24 mouse cellular contexts compared by ENCODE assay signal in the genomic region with DNA sequence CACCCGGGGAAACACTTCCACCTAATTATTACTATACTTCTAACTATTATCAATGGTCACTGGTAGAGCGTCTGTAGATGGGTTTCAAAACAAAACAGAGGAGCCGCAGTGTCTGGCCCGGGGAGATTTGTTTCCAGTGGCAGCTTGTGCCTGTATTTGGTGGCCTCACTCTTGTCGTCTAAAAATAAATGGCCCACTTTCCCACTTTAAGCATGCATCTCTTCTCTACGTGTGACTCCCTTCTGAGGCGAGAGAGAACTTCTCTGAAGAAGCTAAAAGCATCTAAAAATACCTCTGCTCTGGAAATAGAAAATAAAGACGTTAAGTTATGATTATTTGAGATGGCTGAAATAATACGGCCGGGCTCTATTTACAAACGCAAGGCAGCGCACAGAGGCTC.
A peak's percentile ranks its signal among the peaks of the same experiment; 100 is the strongest.
DNase-seq lines count a peak whose midpoint lies in the region; ATAC-seq and TF ChIP-seq lines count a peak whose summit lies in the region.
"Had no signal": no experiment of that assay in that cellular context is flagged by ENCODE, and none has a peak within 500 bp of the region (broad histone marks: within the 10 kb centered on the region; RNA-seq: fewer than 3 reads in every experiment).

No protein-coding gene starts in this region.

- H3K36me3 ChIP-seq in heart, embryonic 14.5 days (ENCODE audit: control insufficient read depth, insufficient read depth, low read length), result no peaks in the 10 kb centered on the region
- no peaks in the 10 kb centered on the region for H3K36me3 ChIP-seq in thymus, adult 2 months (ENCODE audit: control insufficient read depth, insufficient read depth, low read length)
- H3K36me3 ChIP-seq: embryonic facial prominence, embryonic 12.5 days; forebrain, embryonic 15.5 days; kidney, embryonic 15.5 days; limb, embryonic 13.5 days; liver, embryonic 13.5 days had no signal

- DNase-seq in frontal cortex, postnatal 36 days (ENCODE audit: low spot score in 2 of 2), result no peak
- no peak for DNase-seq in left cerebral cortex, adult 2 months (ENCODE audit: extremely low spot score in 1 of 2, low spot score in 2 of 2)
- DNase-seq in left cerebral cortex, adult 11 months (ENCODE audit: low spot score), result no peak
- peak; percentile 58 for DNase-seq in telencephalon, adult 2 months (ENCODE audit: low read depth, low spot score)
- DNase-seq in thymus, adult 2 months, result no peak
- DNase-seq: adrenal gland, adult 8-10 months; cerebellum, adult 9-10 months; kidney, postnatal 4 days; layer of hippocampus, adult 9-11 months; liver, embryonic 13.5 days; lung, embryonic 14.5 days; lung, postnatal 36 days; right cerebral cortex, postnatal 25 days had no signal

- WGBS in heart, embryonic 14.5 days, result 32% methylated on average over 12 of the region's 12 CpGs
- 91% methylated on average over 12 of the region's 12 CpGs for WGBS in thymus, adult 2 months

- no peak for TF ChIP-seq CTCF in left cerebral cortex, adult 2 months (IDR thresholded peaks at IDR 0.05)
- no peak for TF ChIP-seq CTCF in thymus, adult 2 months (IDR thresholded peaks at IDR 0.05; ENCODE audit: borderline replicate concordance, control insufficient read depth, extremely low read depth, insufficient read depth, low read length, poor library complexity)

- TF ChIP-seq POLR2A in thymus, adult 2 months (IDR thresholded peaks at IDR 0.05; ENCODE audit: control insufficient read depth, extremely low read depth, insufficient read depth, low read length, poor library complexity), result no peak

- ATAC-seq in frontal cortex, adult (ENCODE audit: low TSS enrichment), result peak; percentile 64
- no peak for ATAC-seq in heart, embryonic 14.5 days (ENCODE audit: insufficient number of reproducible peaks, insufficient read depth, low FRiP score, low read depth)
- ATAC-seq in erythroid progenitor cell, adult 5-6 weeks (replicated peaks; ENCODE audit: low FRiP score, poor library complexity, severe bottlenecking), result no peak
- ATAC-seq: forebrain, embryonic 15.5 days; hindbrain, embryonic 16.5 days; intestine, embryonic 16.5 days had no signal

- H3K4me3 ChIP-seq in left cerebral cortex, adult 2 months, result 0 out of 2 replicates have a peak overlapping the region, but pooled peaks have one; percentile 3
- H3K4me3 ChIP-seq in heart, embryonic 14.5 days (ENCODE audit: control insufficient read depth in 1 of 2, insufficient read depth in 1 of 2, low read depth in 1 of 2, low read length in 2 of 2), result peak overlapping the region in 1 of 2 experiments; percentile 7; a peak in 1 of 4 replicates
- no peak overlapping the region for H3K4me3 ChIP-seq in thymus, adult 2 months (ENCODE audit: control insufficient read depth, insufficient read depth, low read length)
- H3K4me3 ChIP-seq: embryonic facial prominence, embryonic 12.5 days; erythroblast, embryonic 14.5 days; forebrain, embryonic 15.5 days; kidney, embryonic 15.5 days; limb, embryonic 13.5 days; liver, embryonic 13.5 days had no signal

- H3K27me3 ChIP-seq in heart, embryonic 14.5 days (ENCODE audit: control insufficient read depth, insufficient read depth, low read length), result no peaks in the 10 kb centered on the region
- no peaks in the 10 kb centered on the region for H3K27me3 ChIP-seq in thymus, adult 2 months (ENCODE audit: control insufficient read depth, insufficient read depth, low read length)
- H3K27me3 ChIP-seq: embryonic facial prominence, embryonic 12.5 days; forebrain, embryonic 15.5 days; kidney, embryonic 15.5 days; limb, embryonic 13.5 days; liver, embryonic 13.5 days had no signal

- H3K27ac ChIP-seq in left cerebral cortex, adult 2 months, result no peak overlapping the region; the same call in 1 of the 2 replicates
- peak overlapping the region; percentile 83 to 93 for H3K27ac ChIP-seq in heart, embryonic 14.5 days (replicated peaks in 1 of 2; ENCODE audit: control insufficient read depth in 1 of 2, insufficient read depth in 1 of 2, low read depth in 2 of 2, low read length in 2 of 2)
- no peak overlapping the region for H3K27ac ChIP-seq in thymus, adult 2 months (ENCODE audit: control insufficient read depth, insufficient read depth, low read length)
- H3K27ac ChIP-seq: embryonic facial prominence, embryonic 12.5 days; forebrain, embryonic 15.5 days; kidney, embryonic 15.5 days; limb, embryonic 13.5 days; liver, embryonic 13.5 days had no signal

- H3K4me2 ChIP-seq in heart, embryonic 14.5 days (ENCODE audit: low read length), result peak overlapping the region; percentile 50
- H3K4me2 ChIP-seq: embryonic facial prominence, embryonic 12.5 days; forebrain, embryonic 15.5 days; kidney, embryonic 15.5 days; limb, embryonic 13.5 days; liver, embryonic 13.5 days; lung, embryonic 14.5 days; midbrain, embryonic 11.5 days had no signal

- H3K9ac ChIP-seq in heart, embryonic 14.5 days (ENCODE audit: low read length), result peak overlapping the region; percentile 49
- H3K9ac ChIP-seq: embryonic facial prominence, embryonic 12.5 days; forebrain, embryonic 15.5 days; kidney, embryonic 15.5 days; limb, embryonic 13.5 days; liver, embryonic 13.5 days; lung, embryonic 14.5 days had no signal

- intact Hi-C loops in left cerebral cortex, adult 2 months (cut with DNase I), result no loop called here

- H3K9me3 ChIP-seq in heart, embryonic 14.5 days (ENCODE audit: control insufficient read depth, low read length), result no peaks in the 10 kb centered on the region
- H3K9me3 ChIP-seq: embryonic facial prominence, embryonic 12.5 days; forebrain, embryonic 15.5 days; kidney, embryonic 15.5 days; limb, embryonic 13.5 days; liver, embryonic 13.5 days had no signal

- peaks cover 13 to 38% of the 10 kb centered on the region in 2 experiments for H3K4me1 ChIP-seq in heart, embryonic 14.5 days (ENCODE audit: control insufficient read depth in 2 of 2, insufficient read depth in 2 of 2, low read length in 2 of 2)
- no peaks in the 10 kb centered on the region for H3K4me1 ChIP-seq in thymus, adult 2 months (replicated peaks; ENCODE audit: control insufficient read depth, insufficient read depth, low read length)
- H3K4me1 ChIP-seq: embryonic facial prominence, embryonic 12.5 days; limb, embryonic 13.5 days; liver, embryonic 13.5 days had no signal

Comparison
In these comparisons a context has a peak if more than half of its experiments do, and no peak if none do; other contexts are left out.
1. H3K27ac ChIP-seq: peak in heart, embryonic 14.5 days (2 of 2); none in left cerebral cortex, adult 2 months (single experiment) and thymus, adult 2 months (single experiment).